Mouse (Mus musculus): Measurements from ENCODE around the gene Wdfy2. TPM values are rescaled to one million over a fixed set of nuclear protein-coding genes. Genes with fewer than 3 reads are reported as not detected.

Wdfy2 gene
- polyA plus RNA-seq, 1 experiment from 2014 or later = 10.0 TPM

DNA sequence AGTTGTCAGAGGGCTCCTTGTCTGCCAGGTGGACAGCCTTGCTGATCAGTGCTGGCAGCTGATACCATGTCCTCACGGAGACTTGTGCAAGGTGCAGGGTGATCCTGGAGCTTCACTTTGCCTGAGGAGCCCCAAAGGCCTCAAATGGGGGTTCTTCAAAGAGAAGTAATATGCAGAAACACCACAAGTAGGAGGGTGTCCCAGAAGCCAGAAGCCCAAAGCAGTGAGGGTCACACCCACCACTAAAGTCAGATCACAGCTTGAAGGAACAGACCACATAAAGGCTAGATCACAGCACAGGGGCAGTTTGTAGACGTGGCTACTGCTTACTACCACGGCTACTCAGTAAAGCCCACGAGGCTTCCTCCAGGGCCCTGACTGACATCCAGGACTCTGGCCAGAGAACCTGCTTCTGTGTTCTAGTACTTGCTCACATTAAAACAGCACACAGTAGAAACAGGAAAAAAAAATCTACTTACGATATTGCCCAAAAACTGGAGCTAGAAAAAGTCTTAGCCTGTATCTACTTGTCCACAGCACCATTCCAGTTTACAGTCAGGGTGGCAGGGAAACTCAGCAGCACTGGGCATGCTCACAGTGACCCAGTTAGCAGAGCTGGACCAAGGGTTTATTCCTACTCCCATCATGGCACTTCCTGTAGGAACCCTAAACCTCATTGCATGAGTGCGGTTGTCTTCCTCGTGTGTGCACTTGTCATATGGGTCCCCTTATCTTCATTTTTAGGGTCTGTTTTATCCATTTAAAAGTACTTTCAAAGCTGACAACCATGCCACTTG lies 41.4 kb downstream of the Wdfy2 start:
- Histone ChIP-seq H3K4me1 (ENCODE audit: insufficient read depth) (peaks cover 5% of the 10 kb centered on the region; the same call in 1 of the 2 replicates), H3K27me3 (ENCODE audit: insufficient read depth, low read length) (no peaks in the 10 kb centered on the region), H3K9me3 (ENCODE audit: low read depth, low read length) (no peaks in the 10 kb centered on the region), H3K4me2 (no peak overlapping the region), H3K4me3 (ENCODE audit: low read depth, low read length) (no peak overlapping the region), H3K9ac (no peak overlapping the region), H3K27ac (ENCODE audit: low read depth) (no peak overlapping the region), H3K36me3 (ENCODE audit: insufficient read depth) (no peaks in the 10 kb centered on the region)
- 53% methylated on average over 7 of the region's 7 CpGs for WGBS
- no peak for ATAC-seq (ENCODE audit: insufficient read depth)
- DNase-seq = no peak
- TF ChIP-seq CTCF (IDR thresholded peaks at IDR 0.05; ENCODE audit: low read depth) = no peak

DNA sequence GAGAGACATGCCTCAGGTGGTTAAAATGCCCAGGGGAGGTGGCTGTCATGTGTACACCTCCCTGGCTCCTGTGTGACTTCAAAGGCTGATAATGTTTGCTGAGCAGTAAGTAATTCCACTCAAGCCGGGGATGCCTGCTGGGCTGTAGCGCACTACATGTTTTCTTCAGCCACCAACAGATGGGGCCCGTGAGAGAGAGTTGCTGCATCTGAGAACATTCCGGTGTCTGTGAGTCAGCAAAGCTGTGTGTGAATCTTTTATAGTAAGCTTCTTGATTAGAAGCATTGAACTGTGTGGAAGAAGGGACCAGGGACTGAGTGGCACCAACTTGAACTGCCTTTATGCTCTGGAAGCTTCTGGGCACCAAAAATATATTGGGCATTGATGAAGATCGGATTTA lies 42.0 kb downstream of the Wdfy2 start:
- Histone ChIP-seq H3K4me2 (no peak overlapping the region), H3K27ac (ENCODE audit: low read depth) (peak overlapping the region; percentile 38; the same call in 1 of the 2 replicates), H3K4me3 (ENCODE audit: low read depth, low read length) (no peak overlapping the region), H3K9ac (no peak overlapping the region), H3K27me3 (ENCODE audit: insufficient read depth, low read length) (no peaks in the 10 kb centered on the region), H3K36me3 (ENCODE audit: insufficient read depth) (no peaks in the 10 kb centered on the region), H3K9me3 (ENCODE audit: low read depth, low read length) (no peaks in the 10 kb centered on the region), H3K4me1 (ENCODE audit: insufficient read depth) (peaks cover 5% of the 10 kb centered on the region; the same call in 1 of the 2 replicates)
- DNase-seq (peak; percentile 87), ATAC-seq (ENCODE audit: insufficient read depth) (peak; percentile 70; the same call in 1 of the 2 replicates)
- peak; percentile 64 for TF ChIP-seq CTCF (IDR thresholded peaks at IDR 0.05; ENCODE audit: low read depth)
- 13% methylated on average over 5 of the region's 5 CpGs for WGBS

DNA sequence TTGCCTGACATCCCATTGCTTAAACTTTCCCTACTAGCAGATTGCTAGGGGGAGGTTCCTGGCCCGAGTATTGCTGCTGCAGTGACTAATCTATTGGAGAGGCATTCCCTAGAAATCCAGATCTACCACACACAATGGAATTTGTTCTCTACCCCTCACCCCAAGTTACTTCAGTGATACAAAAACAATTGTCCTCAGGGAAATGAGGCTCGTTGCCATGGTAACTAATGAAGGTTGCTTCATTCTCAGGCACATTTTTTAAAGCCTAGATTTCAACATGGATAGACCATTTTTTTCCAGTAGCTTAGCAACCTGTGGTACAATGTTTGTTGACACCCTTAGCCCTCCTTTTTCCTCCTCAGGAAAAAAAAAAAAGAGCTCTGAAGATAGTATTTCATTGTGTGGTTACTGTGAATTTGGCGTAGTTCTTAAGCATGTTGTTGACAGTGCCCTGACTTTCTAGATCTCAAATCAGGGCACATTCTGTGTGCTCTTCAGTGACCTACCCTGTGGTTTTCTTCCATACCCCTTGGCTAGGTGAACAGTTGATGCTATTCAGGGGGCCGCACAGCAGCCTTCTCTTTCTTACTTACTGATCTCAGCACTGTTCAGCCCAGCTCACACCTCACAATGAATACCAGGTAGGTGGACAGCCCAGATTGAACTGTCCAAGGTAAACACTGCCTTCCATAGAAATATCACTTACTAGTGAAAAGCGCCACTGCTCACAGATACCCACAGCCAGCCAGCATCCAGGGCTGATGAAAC lies 42.8 kb downstream of the Wdfy2 start:
- 0 out of 2 replicates have a peak, but pooled peaks have one; percentile 36 for ATAC-seq (ENCODE audit: insufficient read depth)
- no peak overlapping the region for H3K4me2 ChIP-seq
- peaks cover 5% of the 10 kb centered on the region; the same call in 1 of the 2 replicates for H3K4me1 ChIP-seq (ENCODE audit: insufficient read depth)
- H3K4me3 ChIP-seq (ENCODE audit: low read depth, low read length) = no peak overlapping the region
- no peak for TF ChIP-seq CTCF (IDR thresholded peaks at IDR 0.05; ENCODE audit: low read depth)
- peak overlapping the region; percentile 38; the same call in 1 of the 2 replicates for H3K27ac ChIP-seq (ENCODE audit: low read depth)
- no peaks in the 10 kb centered on the region for H3K27me3 ChIP-seq (ENCODE audit: insufficient read depth, low read length)
- H3K36me3 ChIP-seq (ENCODE audit: insufficient read depth) = no peaks in the 10 kb centered on the region
- 57% methylated on average over 5 of the region's 5 CpGs for WGBS
- H3K9ac ChIP-seq = no peak overlapping the region
- peak; percentile 64 for DNase-seq
- no peaks in the 10 kb centered on the region for H3K9me3 ChIP-seq (ENCODE audit: low read depth, low read length)

DNA sequence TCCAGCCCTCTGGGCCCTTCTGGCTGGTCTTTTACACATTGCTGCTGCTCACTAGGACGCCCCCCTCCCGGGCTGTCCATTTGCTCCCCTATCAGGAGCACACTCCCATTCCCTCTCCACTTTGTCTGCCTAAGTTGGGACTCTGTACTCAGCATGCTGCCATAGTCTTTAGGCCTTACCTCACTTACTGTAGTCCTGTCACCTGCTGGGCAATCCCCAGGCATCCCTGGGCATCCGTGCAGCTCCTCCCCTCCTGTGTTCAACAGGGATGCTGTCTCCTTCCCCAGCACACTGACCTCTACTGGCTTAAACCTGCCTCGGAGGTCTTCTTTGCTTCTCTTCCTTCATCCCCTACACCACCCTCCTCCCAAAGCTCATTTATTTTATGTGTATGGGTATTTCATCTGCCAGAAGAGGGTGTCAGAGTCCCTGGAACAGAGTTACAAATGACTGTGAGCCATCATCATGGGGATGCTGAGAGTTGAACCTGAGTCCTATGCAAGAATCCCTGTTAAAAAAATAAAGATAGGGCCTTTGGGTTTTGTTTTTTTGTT lies 44.7 kb downstream of the Wdfy2 start:
- ATAC-seq (ENCODE audit: insufficient read depth) (no peak), DNase-seq (no peak)
- Histone ChIP-seq H3K36me3 (ENCODE audit: insufficient read depth) (no peaks in the 10 kb centered on the region), H3K4me1 (ENCODE audit: insufficient read depth) (peaks cover 5% of the 10 kb centered on the region; the same call in 1 of the 2 replicates), H3K27ac (ENCODE audit: low read depth) (no peak overlapping the region), H3K27me3 (ENCODE audit: insufficient read depth, low read length) (no peaks in the 10 kb centered on the region), H3K4me3 (ENCODE audit: low read depth, low read length) (no peak overlapping the region), H3K9me3 (ENCODE audit: low read depth, low read length) (no peaks in the 10 kb centered on the region), H3K9ac (no peak overlapping the region), H3K4me2 (no peak overlapping the region)
- TF ChIP-seq CTCF (IDR thresholded peaks at IDR 0.05; ENCODE audit: low read depth) = no peak
- 29% methylated on average over 4 of the region's 4 CpGs for WGBS

DNA sequence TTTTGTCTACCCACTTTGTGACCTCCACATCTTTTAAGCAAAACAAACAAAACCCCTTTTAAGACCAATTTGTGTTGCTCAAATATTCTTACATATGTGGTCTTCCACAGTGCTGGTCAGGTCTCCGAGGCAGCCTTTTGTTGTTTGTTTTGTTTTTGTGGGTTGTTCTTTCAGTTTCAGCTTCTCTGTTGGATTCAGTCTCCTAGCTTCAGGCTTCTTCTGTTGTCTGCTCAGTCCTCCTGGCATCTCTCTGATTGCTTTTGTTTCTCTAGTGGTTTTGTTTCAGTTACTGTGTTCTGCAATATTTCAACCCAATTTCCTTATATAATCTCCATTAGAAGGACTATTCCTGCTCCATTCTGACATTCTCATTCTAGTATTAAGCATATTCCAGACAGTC lies 46.1 kb downstream of the Wdfy2 start:
- H3K36me3 ChIP-seq (ENCODE audit: insufficient read depth) = no peaks in the 10 kb centered on the region
- no peak overlapping the region for H3K4me2 ChIP-seq
- no peaks in the 10 kb centered on the region for H3K27me3 ChIP-seq (ENCODE audit: insufficient read depth, low read length)
- TF ChIP-seq CTCF (IDR thresholded peaks at IDR 0.05; ENCODE audit: low read depth) = no peak
- H3K4me1 ChIP-seq (ENCODE audit: insufficient read depth) = peaks cover 5% of the 10 kb centered on the region; the same call in 1 of the 2 replicates
- no peak overlapping the region for H3K9ac ChIP-seq
- no peak for DNase-seq
- H3K9me3 ChIP-seq (ENCODE audit: low read depth, low read length) = no peaks in the 10 kb centered on the region
- peak overlapping the region; percentile 18; the same call in 1 of the 2 replicates for H3K27ac ChIP-seq (ENCODE audit: low read depth)
- no peak overlapping the region for H3K4me3 ChIP-seq (ENCODE audit: low read depth, low read length)
- 38% methylated on average over 1 of the region's 1 CpGs for WGBS
- ATAC-seq (ENCODE audit: insufficient read depth) = no peak

DNA sequence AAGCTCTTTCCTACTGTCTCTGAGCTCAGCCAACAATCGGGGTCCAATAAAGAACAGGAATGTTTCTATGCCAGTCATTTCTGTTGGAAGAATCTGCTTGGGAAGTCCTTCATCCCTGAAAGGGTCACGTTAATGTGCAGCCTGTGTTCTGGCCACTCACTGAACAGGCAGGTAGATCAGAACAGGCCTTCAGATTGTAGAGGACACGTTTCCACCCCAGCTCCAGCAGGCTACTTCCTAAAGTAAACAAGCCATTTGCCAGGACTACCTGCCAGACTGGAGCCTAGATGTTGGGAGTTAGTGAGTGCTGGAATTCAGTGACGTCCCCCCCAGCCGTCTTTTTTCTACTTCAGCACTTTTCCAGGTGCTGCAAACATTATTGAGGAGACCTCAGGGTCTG lies 46.7 kb downstream of the Wdfy2 start:
- Histone ChIP-seq H3K4me2 (no peak overlapping the region), H3K27me3 (ENCODE audit: insufficient read depth, low read length) (no peaks in the 10 kb centered on the region), H3K9me3 (ENCODE audit: low read depth, low read length) (no peaks in the 10 kb centered on the region), H3K4me1 (ENCODE audit: insufficient read depth) (peaks cover 5% of the 10 kb centered on the region; the same call in 1 of the 2 replicates), H3K4me3 (ENCODE audit: low read depth, low read length) (no peak overlapping the region), H3K9ac (no peak overlapping the region), H3K27ac (ENCODE audit: low read depth) (no peak overlapping the region), H3K36me3 (ENCODE audit: insufficient read depth) (no peaks in the 10 kb centered on the region)
- WGBS = 26% methylated on average over 5 of the region's 5 CpGs
- TF ChIP-seq CTCF (IDR thresholded peaks at IDR 0.05; ENCODE audit: low read depth) = no peak
- ATAC-seq (ENCODE audit: insufficient read depth) = no peak
- DNase-seq = no peak
